Mouse (Mus musculus) CD4-positive, CD25-positive, alpha-beta regulatory T cell, adult 4 months (primary cell): ENCODE data around the gene Gm12117. TPM values are rescaled to one million over a fixed set of nuclear protein-coding genes. Genes with fewer than 3 reads are reported as not detected.

Source experiments
- ATAC-seq: one replicate; pipeline ENCODE4 v1.8.0; 2017
- polyA plus RNA-seq, 2 experiments: library from polyadenylated mRNA; unstranded; fragments of 100-300 nt; shearing (Covaris generic); gene quantifications; one replicate each; pipeline ENCODE4 v1.2.1; 2017

Gm12117 gene
- not detected for polyA plus RNA-seq

GRCm38 (mm10) chr11:33276637-33277036 lies at the start of gene Gm12117:
Gene Gm12117 (minus strand): TSS chr11:33276737.
- no peak for ATAC-seq

- no peak for ATAC-seq
Observed at GRCm38 (mm10) chr11:33319006-33319611, 42.6 kb upstream of the Gm12117 start.

- ATAC-seq = no peak
Observed at GRCm38 (mm10) chr11:33309566-33309965, 33.0 kb upstream of the Gm12117 start.

GRCm38 (mm10) chr11:33300859-33301258 lies 24.3 kb upstream of the Gm12117 start:
- no peak for ATAC-seq

GRCm38 (mm10) chr11:33299371-33299770 lies 22.8 kb upstream of the Gm12117 start:
- ATAC-seq = no peak

GRCm38 (mm10) chr11:33297121-33297520 lies 20.6 kb upstream of the Gm12117 start:
- ATAC-seq = no peak

- ATAC-seq = no peak
Observed at GRCm38 (mm10) chr11:33295422-33295821, 18.9 kb upstream of the Gm12117 start.

GRCm38 (mm10) chr11:33294063-33294462 lies 17.5 kb upstream of the Gm12117 start:
- ATAC-seq = no peak

GRCm38 (mm10) chr11:33278571-33278970 lies 2.0 kb upstream of the Gm12117 start:
- no peak for ATAC-seq

GRCm38 (mm10) chr11:33274816-33275215 lies 1.7 kb downstream of the Gm12117 start:
- ATAC-seq = no peak

GRCm38 (mm10) chr11:33274294-33274693 lies 2.2 kb downstream of the Gm12117 start:
- no peak for ATAC-seq

GRCm38 (mm10) chr11:33240295-33240694 lies 36.2 kb downstream of the Gm12117 start:
- no peak for ATAC-seq

- ATAC-seq = no peak
Observed at GRCm38 (mm10) chr11:33234134-33234533, 42.4 kb downstream of the Gm12117 start.

- ATAC-seq = no peak
Observed at GRCm38 (mm10) chr11:33232056-33232455, 44.5 kb downstream of the Gm12117 start.

GRCm38 (mm10) chr11:33228186-33228585 lies 48.4 kb downstream of the Gm12117 start:
- no peak for ATAC-seq

- no peak for ATAC-seq
Observed at GRCm38 (mm10) chr11:33226516-33226915, 50.0 kb downstream of the Gm12117 start.

Other genes starting within 250 kb of the Gm12117 start
- not detected for gene Fgf18, start 129.3 kb downstream of the Gm12117 start, polyA plus RNA-seq
- gene Npm1, start 113.5 kb downstream of the Gm12117 start, polyA plus RNA-seq = 1,000 to 10,000 TPM; 1,268 to 1,417 TPM
- not detected for gene Tlx3, start 73.1 kb downstream of the Gm12117 start, polyA plus RNA-seq
- not detected for gene Ranbp17, start 237.0 kb upstream of the Gm12117 start, polyA plus RNA-seq